Mouse (Mus musculus): ENCODE results near the gene Dnajc3. TPM values are rescaled to one million over a fixed set of nuclear protein-coding genes. Genes with fewer than 3 reads are reported as not detected.

Gene Dnajc3
- polyA plus RNA-seq, 1 experiment = 0.31 TPM

DNA sequence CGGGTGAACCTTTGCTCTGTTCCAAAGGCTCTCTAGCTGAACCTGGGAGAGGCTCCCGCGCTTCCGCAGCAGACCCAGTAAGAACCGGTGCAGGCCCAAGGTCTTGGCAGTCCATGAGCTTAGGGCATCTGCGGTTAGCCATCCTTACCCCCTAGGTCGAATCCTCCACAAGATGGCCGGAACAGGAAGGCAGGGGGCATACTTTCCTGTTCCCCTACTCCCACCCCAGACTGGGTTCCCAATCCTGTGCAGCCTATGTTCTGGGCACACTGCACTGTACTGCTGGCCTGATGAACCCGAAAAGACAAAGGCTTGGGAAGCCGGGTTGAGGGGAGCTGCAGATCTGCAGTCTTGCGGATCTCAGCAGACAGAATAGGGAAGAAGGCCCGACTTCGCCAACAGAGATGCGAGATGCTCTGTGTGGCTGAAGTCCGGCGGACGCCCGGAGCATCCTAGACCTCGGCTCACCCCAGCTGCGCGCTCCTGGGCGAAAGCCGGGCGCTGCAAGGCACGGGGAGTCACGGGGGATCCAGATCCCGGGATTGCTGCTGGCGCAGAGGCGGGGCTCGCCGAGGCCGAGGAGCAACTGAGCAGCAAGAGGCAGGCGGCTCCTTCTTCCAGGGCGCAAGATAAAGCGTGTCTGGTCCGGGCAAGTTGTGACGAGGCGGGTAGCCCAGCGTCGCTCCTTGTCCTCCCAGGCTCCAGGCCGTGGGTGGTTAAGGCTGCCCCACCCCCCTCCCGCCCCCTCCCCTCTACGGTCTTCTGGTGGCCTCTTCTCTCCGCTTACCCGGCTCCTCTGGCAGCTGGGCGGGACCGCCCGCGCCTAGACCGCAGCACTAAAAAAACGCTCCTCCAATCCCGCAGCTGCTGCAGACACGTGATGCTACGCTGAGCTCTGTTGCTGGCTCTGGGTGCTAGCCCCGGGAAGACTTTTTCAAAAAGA lies 12.8 kb upstream of the Dnajc3 start, which contains the start of gene Dzip1:
Gene Dzip1 (minus strand): TSS at position 788 of the 943 bp plus-strand sequence.
- no peak for TF ChIP-seq TAL1 (IDR thresholded peaks at IDR 0.05; ENCODE audit: low read length)
- no peak for TF ChIP-seq GATA1 (IDR thresholded peaks at IDR 0.05; ENCODE audit: low read length)

DNA sequence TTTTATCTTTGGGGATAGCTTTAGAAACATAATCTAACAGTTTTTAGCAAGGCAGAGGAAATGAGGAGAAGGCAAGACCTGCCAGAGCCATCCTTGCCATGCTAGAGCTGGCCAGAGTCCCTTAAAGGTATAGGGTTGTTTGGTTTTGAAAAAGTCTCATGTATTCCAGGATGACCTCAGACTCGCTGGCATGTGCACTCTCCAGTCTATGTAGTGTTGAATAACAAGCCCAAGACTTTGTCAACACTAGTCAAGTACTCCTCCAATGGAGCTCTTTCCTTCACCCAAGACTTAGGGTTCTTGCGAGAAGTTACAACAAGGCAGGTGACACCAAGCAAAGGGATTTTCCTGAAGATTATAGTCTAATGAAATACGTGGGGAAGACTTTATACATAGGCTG lies 9.2 kb upstream of the Dnajc3 start:
- peaks cover 5% of the 10 kb centered on the region; the same call in 1 of the 2 replicates for H3K9me3 ChIP-seq (ENCODE audit: control insufficient read depth, low read length)
- H3K27me3 ChIP-seq (ENCODE audit: control insufficient read depth) = peaks cover 37% of the 10 kb centered on the region
- H3K4me1 ChIP-seq (ENCODE audit: control insufficient read depth) = peaks cover 3% of the 10 kb centered on the region; the same call in 1 of the 2 replicates
- H3K4me3 ChIP-seq (replicated peaks) = no peak overlapping the region
- H3K36me3 ChIP-seq (ENCODE audit: control insufficient read depth) = no peaks in the 10 kb centered on the region
- TF ChIP-seq GATA1 (IDR thresholded peaks at IDR 0.05; ENCODE audit: low read length) (no peak), TAL1 (IDR thresholded peaks at IDR 0.05; ENCODE audit: low read length) (no peak)

More for the DNA sequence above, 12.8 kb upstream of the Dnajc3 start, which contains the start of gene Dzip1:
- Histone ChIP-seq H3K27me3 (ENCODE audit: control insufficient read depth) (peaks cover 71% of the 10 kb centered on the region), H3K36me3 (ENCODE audit: control insufficient read depth) (no peaks in the 10 kb centered on the region), H3K4me1 (ENCODE audit: control insufficient read depth) (peaks cover 3% of the 10 kb centered on the region; the same call in 1 of the 2 replicates), H3K9me3 (ENCODE audit: control insufficient read depth, low read length) (peaks cover 8% of the 10 kb centered on the region; the same call in 1 of the 2 replicates), H3K4me3 (replicated peaks) (peak within 1 kb of the TSS; percentile 18)

DNA sequence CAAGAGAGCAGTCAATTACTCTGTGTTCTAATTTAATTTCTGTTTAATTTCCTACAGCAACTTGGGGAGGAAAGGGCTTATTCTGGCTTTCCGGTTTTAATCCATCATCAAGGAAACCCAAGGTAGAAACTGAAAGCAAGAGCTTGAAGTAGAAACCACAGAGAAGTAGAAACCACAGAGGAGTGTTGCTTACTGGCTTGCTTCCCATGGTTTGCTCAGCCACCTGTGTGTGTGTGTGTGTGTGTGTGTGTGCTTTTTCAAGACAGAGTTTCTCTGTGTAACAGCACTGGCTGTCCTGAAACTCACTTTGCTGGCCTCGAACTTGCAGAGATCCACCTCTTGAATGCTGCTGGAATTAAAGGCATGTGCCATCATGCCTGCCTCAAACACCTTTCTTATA lies 8.0 kb upstream of the Dnajc3 start:
- Histone ChIP-seq H3K9me3 (ENCODE audit: control insufficient read depth, low read length) (peaks cover 3% of the 10 kb centered on the region; the same call in 1 of the 2 replicates), H3K4me1 (ENCODE audit: control insufficient read depth) (peaks cover 6% of the 10 kb centered on the region), H3K36me3 (ENCODE audit: control insufficient read depth) (no peaks in the 10 kb centered on the region), H3K4me3 (replicated peaks) (no peak overlapping the region), H3K27me3 (ENCODE audit: control insufficient read depth) (peaks cover 28% of the 10 kb centered on the region)
- TF ChIP-seq TAL1 (IDR thresholded peaks at IDR 0.05; ENCODE audit: low read length) = no peak
- no peak for TF ChIP-seq GATA1 (IDR thresholded peaks at IDR 0.05; ENCODE audit: low read length)

DNA sequence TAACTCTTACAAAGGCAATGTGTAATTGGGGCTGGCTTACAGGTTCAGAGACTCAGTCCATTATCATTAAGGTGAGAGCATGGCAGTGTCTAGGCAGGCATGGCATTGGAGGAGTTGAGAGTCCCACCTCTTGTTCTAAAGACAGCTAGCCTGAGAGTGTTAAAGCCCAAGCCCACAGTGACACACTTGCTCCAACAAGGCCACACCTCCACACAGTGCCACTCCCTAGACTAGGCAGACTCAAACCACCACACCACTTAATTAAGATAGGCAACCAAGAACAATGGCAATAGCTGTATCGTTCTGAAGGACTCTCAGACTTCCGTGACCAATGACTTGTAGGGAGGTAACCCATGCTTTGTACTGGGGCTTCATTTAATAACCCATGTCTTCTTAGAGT lies 7.0 kb upstream of the Dnajc3 start:
- TF ChIP-seq GATA1 (IDR thresholded peaks at IDR 0.05; ENCODE audit: low read length) = no peak
- TF ChIP-seq TAL1 (IDR thresholded peaks at IDR 0.05; ENCODE audit: low read length) = no peak
- Histone ChIP-seq H3K9me3 (ENCODE audit: control insufficient read depth, low read length) (no peaks in the 10 kb centered on the region), H3K4me3 (replicated peaks) (no peak overlapping the region), H3K27me3 (ENCODE audit: control insufficient read depth) (peaks cover 20% of the 10 kb centered on the region), H3K4me1 (ENCODE audit: control insufficient read depth) (peaks cover 5% of the 10 kb centered on the region), H3K36me3 (ENCODE audit: control insufficient read depth) (no peaks in the 10 kb centered on the region)

DNA sequence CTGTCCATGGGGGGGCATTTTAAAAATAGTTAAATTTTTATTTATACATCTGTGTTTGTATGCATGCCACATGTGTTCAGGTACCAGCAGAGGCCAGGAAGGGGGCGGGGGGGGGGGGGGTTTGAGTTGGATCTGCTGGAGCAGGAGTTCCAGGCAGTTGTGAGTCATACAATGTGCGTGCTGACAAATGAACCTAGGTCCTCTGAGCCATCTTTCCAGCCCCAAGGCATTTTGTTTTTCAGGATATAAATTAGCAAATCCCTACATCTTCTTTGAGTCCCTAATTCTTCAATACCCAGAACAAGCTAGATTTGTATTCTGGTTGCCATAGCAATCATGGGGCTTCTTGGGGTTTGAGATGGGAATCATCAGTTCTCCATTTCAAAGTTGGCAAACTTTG lies 6.6 kb upstream of the Dnajc3 start:
- H3K27me3 ChIP-seq (ENCODE audit: control insufficient read depth) = peaks cover 19% of the 10 kb centered on the region
- H3K4me1 ChIP-seq (ENCODE audit: control insufficient read depth) = peaks cover 5% of the 10 kb centered on the region
- no peak overlapping the region for H3K4me3 ChIP-seq (replicated peaks)
- H3K9me3 ChIP-seq (ENCODE audit: control insufficient read depth, low read length) = no peaks in the 10 kb centered on the region
- no peak for TF ChIP-seq GATA1 (IDR thresholded peaks at IDR 0.05; ENCODE audit: low read length)
- TF ChIP-seq TAL1 (IDR thresholded peaks at IDR 0.05; ENCODE audit: low read length) = no peak
- H3K36me3 ChIP-seq (ENCODE audit: control insufficient read depth) = no peaks in the 10 kb centered on the region

DNA sequence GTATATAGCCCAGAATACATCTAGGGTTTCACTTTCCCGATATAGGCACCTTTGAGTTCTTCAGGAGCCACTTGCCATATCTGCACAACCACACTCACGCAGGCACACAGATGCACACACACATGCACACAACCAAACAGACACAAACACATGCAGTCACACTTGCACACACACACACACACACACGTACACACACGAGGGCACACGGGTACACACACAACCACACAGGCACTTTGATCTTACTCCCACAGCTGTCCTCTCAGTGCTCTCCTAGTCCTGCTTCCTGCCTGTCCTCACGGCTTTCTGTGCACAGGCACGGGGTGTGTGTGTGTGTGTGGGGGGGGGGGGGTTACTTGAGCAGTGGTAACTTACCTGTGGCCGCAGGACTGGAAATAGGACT lies 4.8 kb upstream of the Dnajc3 start:
- Histone ChIP-seq H3K36me3 (ENCODE audit: control insufficient read depth) (no peaks in the 10 kb centered on the region), H3K9me3 (ENCODE audit: control insufficient read depth, low read length) (no peaks in the 10 kb centered on the region), H3K4me3 (replicated peaks) (no peak overlapping the region), H3K4me1 (ENCODE audit: control insufficient read depth) (peaks cover 17% of the 10 kb centered on the region), H3K27me3 (ENCODE audit: control insufficient read depth) (peaks cover 11% of the 10 kb centered on the region)
- no peak for TF ChIP-seq GATA1 (IDR thresholded peaks at IDR 0.05; ENCODE audit: low read length)
- no peak for TF ChIP-seq TAL1 (IDR thresholded peaks at IDR 0.05; ENCODE audit: low read length)

DNA sequence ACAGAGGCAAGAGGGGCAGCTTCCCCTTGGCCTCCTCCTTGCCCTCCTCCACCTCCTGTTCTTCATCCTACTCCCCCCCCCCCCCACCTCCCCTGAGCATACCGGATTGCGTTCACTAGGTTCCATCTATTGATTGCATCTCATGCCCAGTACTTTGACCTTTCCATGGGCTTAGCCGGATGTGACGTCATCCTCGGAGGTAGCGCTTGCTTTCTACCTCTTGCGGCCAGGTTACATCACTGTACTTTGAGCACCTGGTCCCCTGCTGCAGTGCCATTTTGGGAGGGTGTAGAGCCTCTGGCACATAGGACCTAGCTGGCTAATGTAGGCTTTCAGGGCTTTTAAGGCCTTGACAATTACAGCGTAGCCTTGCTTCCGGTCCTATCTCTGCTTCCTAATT lies 3.1 kb upstream of the Dnajc3 start:
- H3K4me3 ChIP-seq (replicated peaks) = no peak overlapping the region
- H3K36me3 ChIP-seq (ENCODE audit: control insufficient read depth) = no peaks in the 10 kb centered on the region; the same call in 1 of the 2 replicates
- TF ChIP-seq GATA1 (IDR thresholded peaks at IDR 0.05; ENCODE audit: low read length) = no peak
- no peak for TF ChIP-seq TAL1 (IDR thresholded peaks at IDR 0.05; ENCODE audit: low read length)
- no peaks in the 10 kb centered on the region for H3K9me3 ChIP-seq (ENCODE audit: control insufficient read depth, low read length)
- peaks cover 31% of the 10 kb centered on the region for H3K4me1 ChIP-seq (ENCODE audit: control insufficient read depth)
- H3K27me3 ChIP-seq (ENCODE audit: control insufficient read depth) = peaks cover 11% of the 10 kb centered on the region

DNA sequence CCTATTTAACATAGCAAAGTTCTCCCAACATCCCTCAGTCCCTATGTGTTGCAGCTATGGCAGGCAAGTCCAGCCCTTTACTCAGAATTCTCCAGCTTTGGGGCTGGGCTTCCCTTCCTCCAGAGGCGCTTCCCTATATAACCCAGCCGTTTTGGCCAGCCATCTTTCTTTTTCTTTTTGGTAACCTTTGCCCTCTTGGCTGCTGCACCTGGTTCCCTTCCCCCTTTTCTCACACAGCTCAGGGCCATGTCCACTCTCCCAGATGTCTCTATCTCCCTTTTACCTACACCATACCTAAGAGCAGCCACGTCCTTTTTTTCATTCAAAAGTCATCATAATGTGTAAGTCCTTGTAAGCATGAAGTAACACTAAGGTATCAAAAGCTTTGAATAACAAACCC lies 1.5 kb upstream of the Dnajc3 start:
- H3K27me3 ChIP-seq (ENCODE audit: control insufficient read depth) = peaks cover 11% of the 10 kb centered on the region
- H3K36me3 ChIP-seq (ENCODE audit: control insufficient read depth) = peaks cover 2% of the 10 kb centered on the region
- peaks cover 37% of the 10 kb centered on the region for H3K4me1 ChIP-seq (ENCODE audit: control insufficient read depth)

DNA sequence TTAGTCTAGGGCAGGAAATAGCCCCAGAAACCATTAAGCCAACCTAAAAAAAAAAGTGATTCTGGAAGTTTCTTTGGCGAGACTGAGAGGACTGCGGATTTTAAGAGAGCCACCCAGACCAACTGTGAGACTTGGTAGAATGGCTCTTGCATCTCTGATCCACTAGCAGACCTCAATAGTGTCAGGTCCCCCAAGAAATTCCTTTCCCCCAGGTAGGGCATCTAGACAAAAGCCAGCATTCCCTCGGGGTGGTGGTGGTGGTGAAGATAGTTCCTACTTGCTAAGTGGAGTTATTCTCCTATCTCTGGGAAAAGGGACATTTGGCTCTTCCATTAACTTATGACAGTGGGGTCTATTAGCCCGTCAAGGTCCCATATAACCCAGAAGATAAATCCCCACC lies 824 bp upstream of the Dnajc3 start:
- no peak for TF ChIP-seq GATA1 (IDR thresholded peaks at IDR 0.05; ENCODE audit: low read length)
- no peak for TF ChIP-seq TAL1 (IDR thresholded peaks at IDR 0.05; ENCODE audit: low read length)
- Histone ChIP-seq H3K4me3 (replicated peaks) (peak overlapping the region; percentile 97), H3K27me3 (ENCODE audit: control insufficient read depth) (peaks cover 11% of the 10 kb centered on the region), H3K9me3 (ENCODE audit: control insufficient read depth, low read length) (no peaks in the 10 kb centered on the region), H3K4me1 (ENCODE audit: control insufficient read depth) (peaks cover 39% of the 10 kb centered on the region), H3K36me3 (ENCODE audit: control insufficient read depth) (peaks cover 6% of the 10 kb centered on the region)

More for the DNA sequence above, 1.5 kb upstream of the Dnajc3 start:
- H3K9me3 ChIP-seq (ENCODE audit: control insufficient read depth, low read length) = no peaks in the 10 kb centered on the region
- TF ChIP-seq TAL1 (IDR thresholded peaks at IDR 0.05; ENCODE audit: low read length) (no peak), GATA1 (IDR thresholded peaks at IDR 0.05; ENCODE audit: low read length) (no peak)
- H3K4me3 ChIP-seq (replicated peaks) = no peak overlapping the region
